Mouse (Mus musculus): Measurements from ENCODE around the gene Osbpl7. TPM values are rescaled to one million over a fixed set of nuclear protein-coding genes. Genes with fewer than 3 reads are reported as not detected.

Gene Osbpl7
- total RNA-seq, 1 experiment: 6.6 TPM

- Histone ChIP-seq H3K36me3 (ENCODE audit: control insufficient read depth, insufficient read depth, low read length, poor library complexity, severe bottlenecking) (no peaks in the 10 kb centered on the region), H3K27ac (ENCODE audit: insufficient read depth, low read depth, low read length, poor library complexity, severe bottlenecking) (no peak overlapping the region), H3K4me3 (ENCODE audit: insufficient read depth in 1 of 2, low read depth in 1 of 2, low read length in 2 of 2, poor library complexity in 1 of 2, severe bottlenecking in 1 of 2) (no peak overlapping the region), H3K9ac (ENCODE audit: insufficient read depth, low read depth, low read length, poor library complexity, severe bottlenecking) (no peak overlapping the region), H3K9me3 (ENCODE audit: control insufficient read depth, insufficient read depth, low read depth, low read length) (no peaks in the 10 kb centered on the region), H3K4me1 (ENCODE audit: control insufficient read depth in 2 of 2, insufficient read depth in 2 of 2, low read length in 2 of 2, poor library complexity in 1 of 2) (peaks cover 3 to 10% of the 10 kb centered on the region in 2 experiments; a peak in 3 of 4 replicates)
- no peak for DNase-seq (ENCODE audit: low read depth, low spot score)
- in situ Hi-C loops (cut with MboI; ENCODE audit: low sequenced_read_pairs in 2 of 2, unreplicated experiment in 2 of 2): no loop called here
- no peak for TF ChIP-seq ZC3H11A (IDR thresholded peaks at IDR 0.05; ENCODE audit: borderline replicate concordance, low read depth, low read length)
- no peak for TF ChIP-seq ZNF384 (IDR thresholded peaks at IDR 0.05; ENCODE audit: low read depth, low read length)
- TF ChIP-seq MAFK (IDR thresholded peaks at IDR 0.05; ENCODE audit: insufficient read depth, low read depth, low read length): no peak
- no peak for TF ChIP-seq HCFC1 (IDR thresholded peaks at IDR 0.05; ENCODE audit: borderline replicate concordance, insufficient read depth, low read length)
- TF ChIP-seq CHD2 (IDR thresholded peaks at IDR 0.05; ENCODE audit: low read depth, low read length): no peak
Observed at GRCm38 (mm10) chr11:97080291-97080690, 29.9 kb downstream of the Osbpl7 start.

- Histone ChIP-seq H3K27ac (ENCODE audit: insufficient read depth, low read depth, low read length, poor library complexity, severe bottlenecking) (no peak overlapping the region), H3K9me3 (ENCODE audit: control insufficient read depth, insufficient read depth, low read depth, low read length) (no peaks in the 10 kb centered on the region), H3K9ac (ENCODE audit: insufficient read depth, low read depth, low read length, poor library complexity, severe bottlenecking) (no peak overlapping the region), H3K4me3 (ENCODE audit: insufficient read depth in 1 of 2, low read depth in 1 of 2, low read length in 2 of 2, poor library complexity in 1 of 2, severe bottlenecking in 1 of 2) (no peak overlapping the region), H3K36me3 (ENCODE audit: control insufficient read depth, insufficient read depth, low read length, poor library complexity, severe bottlenecking) (no peaks in the 10 kb centered on the region), H3K4me1 (ENCODE audit: control insufficient read depth in 2 of 2, insufficient read depth in 2 of 2, low read length in 2 of 2, poor library complexity in 1 of 2) (peaks cover 3 to 10% of the 10 kb centered on the region in 2 experiments; a peak in 3 of 4 replicates)
- in situ Hi-C loops (cut with MboI; ENCODE audit: low sequenced_read_pairs in 2 of 2, unreplicated experiment in 2 of 2): no loop called here
- TF ChIP-seq MAFK (IDR thresholded peaks at IDR 0.05; ENCODE audit: insufficient read depth, low read depth, low read length) (no peak), HCFC1 (IDR thresholded peaks at IDR 0.05; ENCODE audit: borderline replicate concordance, insufficient read depth, low read length) (no peak), ZNF384 (IDR thresholded peaks at IDR 0.05; ENCODE audit: low read depth, low read length) (no peak), ZC3H11A (IDR thresholded peaks at IDR 0.05; ENCODE audit: borderline replicate concordance, low read depth, low read length) (no peak; the same call in 1 of the 2 replicates), CHD2 (IDR thresholded peaks at IDR 0.05; ENCODE audit: low read depth, low read length) (no peak)
- peak; percentile 50 for DNase-seq (ENCODE audit: low read depth, low spot score)
Observed at GRCm38 (mm10) chr11:97082977-97083376, 32.5 kb downstream of the Osbpl7 start.

- DNase-seq (ENCODE audit: low read depth, low spot score): no peak
- Histone ChIP-seq H3K4me3 (ENCODE audit: insufficient read depth in 1 of 2, low read depth in 1 of 2, low read length in 2 of 2, poor library complexity in 1 of 2, severe bottlenecking in 1 of 2) (no peak overlapping the region), H3K36me3 (ENCODE audit: control insufficient read depth, insufficient read depth, low read length, poor library complexity, severe bottlenecking) (no peaks in the 10 kb centered on the region), H3K9me3 (ENCODE audit: control insufficient read depth, insufficient read depth, low read depth, low read length) (no peaks in the 10 kb centered on the region), H3K27ac (ENCODE audit: insufficient read depth, low read depth, low read length, poor library complexity, severe bottlenecking) (no peak overlapping the region), H3K4me1 (ENCODE audit: control insufficient read depth in 2 of 2, insufficient read depth in 2 of 2, low read length in 2 of 2, poor library complexity in 1 of 2) (peaks cover 3 to 10% of the 10 kb centered on the region in 2 experiments; a peak in 3 of 4 replicates), H3K9ac (ENCODE audit: insufficient read depth, low read depth, low read length, poor library complexity, severe bottlenecking) (no peak overlapping the region)
- TF ChIP-seq ZC3H11A (IDR thresholded peaks at IDR 0.05; ENCODE audit: borderline replicate concordance, low read depth, low read length): no peak
- in situ Hi-C loops (cut with MboI; ENCODE audit: low sequenced_read_pairs in 2 of 2, unreplicated experiment in 2 of 2): no loop called here
Observed at GRCm38 (mm10) chr11:97083401-97084140, 33.1 kb downstream of the Osbpl7 start.

- in situ Hi-C loops (cut with MboI; ENCODE audit: low sequenced_read_pairs in 2 of 2, unreplicated experiment in 2 of 2): no loop called here
- Histone ChIP-seq H3K27ac (ENCODE audit: insufficient read depth, low read depth, low read length, poor library complexity, severe bottlenecking) (no peak overlapping the region), H3K4me3 (ENCODE audit: insufficient read depth in 1 of 2, low read depth in 1 of 2, low read length in 2 of 2, poor library complexity in 1 of 2, severe bottlenecking in 1 of 2) (no peak overlapping the region), H3K9ac (ENCODE audit: insufficient read depth, low read depth, low read length, poor library complexity, severe bottlenecking) (no peak overlapping the region), H3K9me3 (ENCODE audit: control insufficient read depth, insufficient read depth, low read depth, low read length) (no peaks in the 10 kb centered on the region), H3K4me1 (ENCODE audit: control insufficient read depth in 2 of 2, insufficient read depth in 2 of 2, low read length in 2 of 2, poor library complexity in 1 of 2) (peaks cover 3 to 10% of the 10 kb centered on the region in 2 experiments; a peak in 3 of 4 replicates), H3K36me3 (ENCODE audit: control insufficient read depth, insufficient read depth, low read length, poor library complexity, severe bottlenecking) (no peaks in the 10 kb centered on the region)
- DNase-seq (ENCODE audit: low read depth, low spot score): no peak
- TF ChIP-seq HCFC1 (IDR thresholded peaks at IDR 0.05; ENCODE audit: borderline replicate concordance, insufficient read depth, low read length) (no peak), CHD2 (IDR thresholded peaks at IDR 0.05; ENCODE audit: low read depth, low read length) (no peak), MAFK (IDR thresholded peaks at IDR 0.05; ENCODE audit: insufficient read depth, low read depth, low read length) (no peak), ZC3H11A (IDR thresholded peaks at IDR 0.05; ENCODE audit: borderline replicate concordance, low read depth, low read length) (no peak), ZNF384 (IDR thresholded peaks at IDR 0.05; ENCODE audit: low read depth, low read length) (no peak)
Observed at GRCm38 (mm10) chr11:97084821-97085505, 34.5 kb downstream of the Osbpl7 start.
